Mouse (Mus musculus) small intestine, adult 2 months (tissue): ENCODE data around the gene A730071L15Rik.

Experiments used
- CTCF ChIP-seq: fragments of 200-500 bp; IDR thresholded peaks from 2 replicates; pipeline ENCODE4 v1.5.1; 2012; ENCODE audit warnings: low read depth, mild to moderate bottlenecking, control low read depth, inconsistent platforms, low read length, moderate library complexity, mixed read lengths; ENCODE audit not compliant: insufficient replicate concordance, insufficient read length; ENCODE audit errors: extremely low read depth
- POLR2A ChIP-seq: fragments of 200-500 bp; IDR thresholded peaks from 2 replicates; pipeline ENCODE4 v1.6.1; 2012; ENCODE audit warnings: low read depth, mild to moderate bottlenecking, control low read depth, inconsistent platforms, low read length, moderate library complexity

DNA sequence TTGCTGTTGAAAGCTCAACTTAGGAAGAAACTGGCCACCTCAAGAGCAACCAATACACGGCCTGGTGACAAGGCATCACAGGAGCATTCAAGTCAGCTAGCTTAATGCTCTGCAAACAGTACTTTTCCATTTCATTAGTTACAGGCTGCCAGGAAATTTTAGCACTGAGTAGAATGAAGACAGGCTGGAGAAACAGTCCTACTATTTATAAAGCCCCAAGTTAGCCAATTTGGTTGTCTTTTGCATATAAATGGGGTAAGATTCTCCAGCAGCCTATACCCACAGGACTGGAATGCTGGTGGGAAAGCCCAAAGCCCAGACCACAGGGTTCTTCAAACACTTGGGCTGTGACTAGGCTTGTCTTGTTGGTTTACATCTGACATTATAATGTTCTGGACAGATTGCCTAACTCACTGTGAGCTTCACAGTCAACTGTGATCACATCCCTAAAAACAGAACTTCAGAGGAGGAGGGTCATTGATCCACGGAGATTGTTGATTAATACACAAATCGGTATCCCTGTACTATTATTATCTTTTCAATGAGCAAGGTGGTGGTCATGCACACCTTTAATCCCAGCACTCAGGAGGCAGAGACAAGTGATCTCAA lies 39.1 kb upstream of the A730071L15Rik start:
- TF ChIP-seq CTCF (no peak), POLR2A (no peak)
